Mouse (Mus musculus) heart, embryonic 13.5 days (tissue): ENCODE data around the gene Slc16a4. TPM values are rescaled to one million over a fixed set of nuclear protein-coding genes. Genes with fewer than 3 reads are reported as not detected.

Source experiments
- ATAC-seq: fragments of 200-750 bp; cut with Nextera tagmentation; 2 replicates; pipeline ENCODE4 v1.8.0; 2017; ENCODE audit warnings: moderate TSS enrichment; ENCODE audit not compliant: insufficient number of reproducible peaks, low FRiP score, low TSS enrichment; ENCODE audit errors: extremely low read depth
- H3K27ac ChIP-seq: fragments of 300-500 bp; sonication (generic); replicated peaks from 2 replicates; pipeline ENCODE4 v1.5.1; 2015; ENCODE audit warnings: moderate library complexity, mild to moderate bottlenecking, inconsistent platforms
- H3K27me3 ChIP-seq: fragments of 300-500 bp; sonication (generic); replicated peaks from 2 replicates; pipeline ENCODE4 v1.6.1; 2015; ENCODE audit warnings: mild to moderate bottlenecking, inconsistent platforms
- H3K36me3 ChIP-seq: fragments of 300-500 bp; sonication (generic); 2 replicates; pipeline ENCODE4 v1.6.1; 2015; ENCODE audit warnings: mild to moderate bottlenecking, inconsistent platforms
- H3K4me1 ChIP-seq: fragments of 300-500 bp; sonication (generic); 2 replicates; pipeline ENCODE4 v1.6.1; 2015; ENCODE audit warnings: inconsistent platforms
- H3K4me2 ChIP-seq: fragments of 300-500 bp; sonication (generic); 2 replicates; pipeline ENCODE4 v1.6.1; 2015; ENCODE audit warnings: inconsistent platforms, mild to moderate bottlenecking, moderate library complexity
- H3K4me3 ChIP-seq: fragments of 300-500 bp; sonication (generic); 2 replicates; pipeline ENCODE4 v1.5.1; 2015; ENCODE audit warnings: moderate library complexity, mild to moderate bottlenecking, inconsistent platforms
- H3K9ac ChIP-seq: fragments of 300-500 bp; sonication (generic); 2 replicates; pipeline ENCODE4 v1.6.1; 2015; ENCODE audit warnings: inconsistent platforms, mild to moderate bottlenecking, moderate library complexity
- H3K9me3 ChIP-seq: fragments of 300-500 bp; sonication (generic); 2 replicates; pipeline ENCODE4 v1.6.1; 2016; ENCODE audit warnings: inconsistent platforms
- WGBS: fragments of 180-500 bp; shearing (Covaris S2); methylation state at CpG from one replicate; pipeline ENCODE4 v1.1.7; 2015; ENCODE audit warnings: mixed read lengths; 5-methylcytosine and 5-hydroxymethylcytosine counted together
- polyA plus RNA-seq: library from polyadenylated mRNA; unstranded; fragments of >200 nt; fragmentation: Nextera tagmentation; extraction: Ambion mirVana; gene quantifications from 2 replicates; pipeline ENCODE4 v1.2.1, GENCODE M21; 2015

The Slc16a4 gene
- 1.6 TPM in 2 replicates for polyA plus RNA-seq

- Histone ChIP-seq H3K4me1 (peaks cover 13% of the 10 kb centered on the region), H3K36me3 (no peaks in the 10 kb centered on the region), H3K4me2 (peak within 1 kb of the TSS; percentile 30), H3K4me3 (no peak within 1 kb of the TSS), H3K9ac (no peak within 1 kb of the TSS), H3K27me3 (no peaks in the 10 kb centered on the region), H3K9me3 (no peaks in the 10 kb centered on the region), H3K27ac (peak within 1 kb of the TSS; percentile 73)
- peak; percentile 48; the same call in 1 of the 2 replicates for ATAC-seq
- 24% methylated on average over 9 of the region's 9 CpGs for WGBS
Observed at GRCm38 (mm10) chr3:107290764-107291381, at the start of gene Slc16a4. Gene Slc16a4 (plus strand): TSS chr3:107291230.

- no peak overlapping the region for H3K9ac ChIP-seq
- 52% methylated on average over 14 of the region's 14 CpGs for WGBS
- no peak for ATAC-seq
- H3K27ac ChIP-seq = no peak overlapping the region
- no peaks in the 10 kb centered on the region for H3K36me3 ChIP-seq
- H3K9me3 ChIP-seq = no peaks in the 10 kb centered on the region
- H3K4me1 ChIP-seq = no peaks in the 10 kb centered on the region
- peaks cover 22% of the 10 kb centered on the region for H3K27me3 ChIP-seq
- H3K4me3 ChIP-seq = no peak overlapping the region
- H3K4me2 ChIP-seq = no peak overlapping the region
Observed at GRCm38 (mm10) chr3:107241389-107242094, 49.5 kb upstream of the Slc16a4 start.

DNA sequence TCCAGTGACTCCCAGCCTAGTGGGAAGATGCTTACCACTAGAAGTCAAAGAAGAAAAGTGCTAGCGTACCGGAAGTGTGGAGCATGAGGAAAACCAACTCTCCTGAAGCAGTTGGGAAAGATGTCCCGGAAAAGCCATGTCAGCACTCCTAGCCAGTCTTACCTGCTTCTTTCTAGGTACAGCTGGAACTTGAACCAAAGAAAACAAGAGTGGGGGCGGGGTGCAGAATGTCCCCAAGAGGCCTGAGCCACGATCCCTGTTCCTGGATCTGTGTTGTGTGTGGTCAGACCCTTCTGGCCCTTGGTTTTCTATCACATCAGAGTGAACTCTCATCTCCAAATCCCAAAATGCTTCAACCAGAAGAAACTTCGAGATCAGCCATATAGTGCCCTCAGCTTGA lies 44.2 kb upstream of the Slc16a4 start:
- no peak for ATAC-seq
- H3K9ac ChIP-seq = no peak overlapping the region
- WGBS = 76% methylated on average over 6 of the region's 6 CpGs
- H3K4me3 ChIP-seq = no peak overlapping the region
- H3K9me3 ChIP-seq = no peaks in the 10 kb centered on the region
- no peaks in the 10 kb centered on the region for H3K36me3 ChIP-seq
- peaks cover 11% of the 10 kb centered on the region for H3K27me3 ChIP-seq
- H3K4me2 ChIP-seq = no peak overlapping the region
- no peak overlapping the region for H3K27ac ChIP-seq
- H3K4me1 ChIP-seq = no peaks in the 10 kb centered on the region

- 35% methylated on average over 3 of the region's 3 CpGs for WGBS
- H3K27ac ChIP-seq = no peak overlapping the region
- ATAC-seq = no peak
Observed at GRCm38 (mm10) chr3:107249042-107249441, 42.0 kb upstream of the Slc16a4 start.

DNA sequence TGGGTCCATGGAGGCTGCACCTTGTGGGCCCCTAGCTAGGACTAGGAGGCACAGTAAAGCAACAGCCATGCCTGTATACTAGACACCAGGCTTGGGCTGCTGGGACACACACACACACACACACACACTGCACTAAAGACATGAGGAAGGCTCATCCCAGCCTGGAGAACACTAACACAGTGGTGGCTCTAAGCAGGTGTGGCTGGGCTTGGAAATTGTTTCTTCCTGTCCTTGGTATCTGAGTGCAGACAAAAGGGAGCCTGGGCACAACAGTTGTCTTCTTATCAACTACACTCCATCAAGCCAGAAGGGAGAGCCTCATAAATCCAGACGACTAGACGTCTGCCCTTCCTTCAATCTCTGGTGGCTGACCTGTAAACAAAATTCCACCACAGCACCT lies 40.7 kb upstream of the Slc16a4 start:
- no peak overlapping the region for H3K27ac ChIP-seq
- WGBS = 25% methylated on average over 2 of the region's 2 CpGs
- no peaks in the 10 kb centered on the region for H3K4me1 ChIP-seq
- no peak overlapping the region for H3K4me3 ChIP-seq
- H3K27me3 ChIP-seq = 0 out of 2 replicates have a peak, but pooled peaks cover 2% of the 10 kb centered on the region
- ATAC-seq = no peak
- no peak overlapping the region for H3K4me2 ChIP-seq
- H3K9me3 ChIP-seq = no peaks in the 10 kb centered on the region
- H3K36me3 ChIP-seq = no peaks in the 10 kb centered on the region
- no peak overlapping the region for H3K9ac ChIP-seq

More at GRCm38 (mm10) chr3:107249042-107249441, 42.0 kb upstream of the Slc16a4 start:
- H3K27me3 ChIP-seq = peaks cover 8% of the 10 kb centered on the region; the same call in 1 of the 2 replicates
- no peak overlapping the region for H3K9ac ChIP-seq
- no peak overlapping the region for H3K4me3 ChIP-seq
- no peaks in the 10 kb centered on the region for H3K9me3 ChIP-seq
- H3K36me3 ChIP-seq = no peaks in the 10 kb centered on the region
- H3K4me1 ChIP-seq = no peaks in the 10 kb centered on the region
- H3K4me2 ChIP-seq = no peak overlapping the region

- Histone ChIP-seq H3K4me1 (no peaks in the 10 kb centered on the region), H3K9me3 (no peaks in the 10 kb centered on the region), H3K27me3 (no peaks in the 10 kb centered on the region), H3K36me3 (no peaks in the 10 kb centered on the region), H3K27ac (no peak overlapping the region), H3K9ac (no peak overlapping the region), H3K4me3 (no peak overlapping the region), H3K4me2 (no peak overlapping the region)
- 52% methylated on average over 4 of the region's 4 CpGs for WGBS
- no peak; the same call in 1 of the 2 replicates for ATAC-seq
Observed at GRCm38 (mm10) chr3:107252035-107252434, 39.0 kb upstream of the Slc16a4 start.

DNA sequence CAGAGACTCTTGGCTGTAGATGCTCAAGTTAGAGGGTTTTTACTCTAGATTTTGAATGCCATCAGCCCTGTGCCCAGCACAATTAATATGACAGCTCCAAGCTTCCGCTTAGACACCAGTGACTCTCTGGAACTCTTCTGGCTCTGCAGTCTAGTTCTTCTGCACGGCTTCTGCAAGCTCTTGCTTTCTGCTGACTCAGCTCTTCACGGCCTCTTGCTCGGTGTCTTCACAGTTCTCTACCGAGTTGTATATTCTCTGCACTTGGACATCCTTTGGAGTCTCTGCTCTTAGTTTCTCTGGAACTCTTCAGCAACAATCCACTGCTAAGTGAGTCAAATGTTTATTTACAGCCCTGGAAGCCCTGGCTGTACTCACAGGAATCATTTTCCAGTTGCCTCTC lies 37.1 kb upstream of the Slc16a4 start:
- ATAC-seq = no peak
- H3K9ac ChIP-seq = no peak overlapping the region
- H3K27me3 ChIP-seq = no peaks in the 10 kb centered on the region
- H3K4me2 ChIP-seq = no peak overlapping the region
- H3K27ac ChIP-seq = no peak overlapping the region
- no peaks in the 10 kb centered on the region for H3K9me3 ChIP-seq
- H3K36me3 ChIP-seq = no peaks in the 10 kb centered on the region
- no peaks in the 10 kb centered on the region for H3K4me1 ChIP-seq
- no peak overlapping the region for H3K4me3 ChIP-seq
- 70% methylated on average over 5 of the region's 5 CpGs for WGBS

DNA sequence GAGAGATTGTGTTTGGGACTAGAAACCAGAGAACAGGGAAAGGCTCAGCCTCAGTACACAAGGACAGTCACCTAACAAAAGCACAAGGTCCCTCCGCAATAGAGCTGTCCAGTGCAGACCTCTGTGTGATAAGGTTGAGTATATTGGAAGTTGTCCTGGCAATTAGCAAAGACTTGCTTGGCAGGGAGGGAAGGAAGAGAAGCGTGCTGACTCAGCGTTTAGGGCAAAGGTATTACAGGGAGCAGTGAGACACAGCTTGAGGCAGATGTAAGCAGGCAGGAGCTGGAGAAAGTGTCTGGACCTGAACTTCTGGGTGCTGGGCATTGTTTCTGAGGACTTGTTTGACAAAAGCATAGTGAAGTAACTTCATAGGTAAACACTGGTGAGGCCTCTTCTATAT lies 35.0 kb upstream of the Slc16a4 start:
- Histone ChIP-seq H3K4me3 (no peak overlapping the region), H3K36me3 (no peaks in the 10 kb centered on the region), H3K4me2 (no peak overlapping the region), H3K27me3 (no peaks in the 10 kb centered on the region), H3K27ac (no peak overlapping the region), H3K9me3 (no peaks in the 10 kb centered on the region), H3K4me1 (no peaks in the 10 kb centered on the region), H3K9ac (no peak overlapping the region)
- no peak for ATAC-seq
- WGBS = 67% methylated on average over 3 of the region's 3 CpGs

DNA sequence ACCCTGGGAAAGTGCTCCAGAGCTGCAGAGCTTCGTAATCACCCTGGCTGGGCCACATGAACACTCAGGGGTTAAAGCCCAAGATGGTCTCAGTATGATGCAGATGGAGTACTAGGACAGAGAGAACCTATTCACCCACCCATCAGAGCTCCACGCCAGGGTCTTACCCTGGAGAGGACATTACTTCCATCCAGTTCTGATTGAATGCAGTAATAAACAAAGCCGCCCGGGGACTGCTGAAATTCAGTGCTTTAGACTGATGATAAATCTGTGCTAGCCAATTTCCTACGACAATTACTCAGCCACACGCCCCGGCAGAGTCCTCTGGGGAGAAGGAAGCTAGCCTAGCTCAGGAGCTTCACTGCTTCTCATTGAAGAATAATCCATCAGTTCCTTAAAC lies 34.3 kb upstream of the Slc16a4 start:
- H3K9me3 ChIP-seq = no peaks in the 10 kb centered on the region
- 0 out of 2 replicates have a peak, but pooled peaks cover 3% of the 10 kb centered on the region for H3K4me1 ChIP-seq
- no peaks in the 10 kb centered on the region for H3K27me3 ChIP-seq
- H3K36me3 ChIP-seq = no peaks in the 10 kb centered on the region
- H3K9ac ChIP-seq = no peak overlapping the region
- H3K27ac ChIP-seq = no peak overlapping the region
- no peak overlapping the region for H3K4me3 ChIP-seq
- 70% methylated on average over 7 of the region's 7 CpGs for WGBS
- no peak overlapping the region for H3K4me2 ChIP-seq
- ATAC-seq = no peak

GRCm38 (mm10) chr3:107257924-107258323 lies 33.1 kb upstream of the Slc16a4 start:
- Histone ChIP-seq H3K9me3 (no peaks in the 10 kb centered on the region), H3K27me3 (no peaks in the 10 kb centered on the region), H3K4me1 (0 out of 2 replicates have a peak, but pooled peaks cover 5% of the 10 kb centered on the region), H3K9ac (no peak overlapping the region), H3K4me2 (no peak overlapping the region), H3K36me3 (no peaks in the 10 kb centered on the region), H3K4me3 (no peak overlapping the region), H3K27ac (no peak overlapping the region)
- ATAC-seq = no peak
- WGBS = 58% methylated on average over 5 of the region's 5 CpGs

DNA sequence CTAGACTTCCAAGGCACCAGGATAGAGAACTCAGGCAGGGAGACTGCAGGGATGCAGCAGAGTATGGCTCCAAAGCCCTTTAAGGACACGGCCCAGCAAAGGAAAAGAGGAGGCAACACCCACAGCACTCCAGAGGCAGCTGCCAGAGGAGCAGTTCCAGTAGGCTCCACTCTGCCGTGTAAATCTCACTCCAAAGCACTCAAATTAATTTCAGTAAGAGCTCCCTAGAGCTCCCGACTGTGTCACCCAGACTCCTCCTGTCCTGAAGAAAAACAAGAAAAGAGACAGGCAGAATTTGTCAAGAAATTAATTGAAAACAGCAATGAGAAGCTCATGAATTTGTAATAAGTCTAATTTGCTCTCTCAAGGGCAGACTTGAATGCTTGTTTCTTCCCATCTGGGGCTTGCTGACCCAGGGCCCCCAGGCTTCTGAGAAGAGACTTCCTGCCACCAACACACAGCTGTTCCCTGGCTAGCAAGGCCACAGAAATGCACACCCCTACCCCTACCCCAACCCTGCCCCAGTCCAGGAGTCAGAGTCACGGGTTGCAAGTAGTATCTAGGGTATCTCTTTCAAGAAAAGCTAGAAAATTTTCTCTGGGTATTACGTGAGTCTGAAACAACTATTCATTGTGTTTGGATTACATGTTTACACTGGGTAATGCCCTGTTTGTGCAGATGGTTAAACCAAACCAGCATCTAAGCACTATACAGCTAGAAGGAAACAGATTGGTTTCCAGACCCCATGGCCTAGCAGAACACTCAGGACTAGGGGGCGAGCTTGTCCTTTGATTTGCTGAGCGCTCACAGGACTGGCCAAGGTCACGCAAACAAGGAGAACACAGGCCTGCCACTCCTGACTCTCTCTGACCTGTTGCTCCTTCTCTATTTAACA lies 29.8 kb upstream of the Slc16a4 start:
- ATAC-seq = no peak
- H3K27me3 ChIP-seq = no peaks in the 10 kb centered on the region
- H3K4me3 ChIP-seq = no peak overlapping the region
- H3K4me1 ChIP-seq = 0 out of 2 replicates have a peak, but pooled peaks cover 5% of the 10 kb centered on the region
- no peak overlapping the region for H3K4me2 ChIP-seq
- H3K9me3 ChIP-seq = no peaks in the 10 kb centered on the region
- no peak overlapping the region for H3K9ac ChIP-seq
- no peaks in the 10 kb centered on the region for H3K36me3 ChIP-seq
- no peak overlapping the region for H3K27ac ChIP-seq
- WGBS = 50% methylated on average over 8 of the region's 8 CpGs
